Mouse (Mus musculus): Measurements from ENCODE around the gene Dram2.
"Not testable (repeated sequence)": the region's sequence is repeated elsewhere in the genome, so short reads cannot be mapped to it uniquely, and the experiment has no call there.

Dram2 gene

GRCm38 (mm10) chr3:106547171-106547923 is at the start of gene Dram2, which contains the start of gene Cept1:
Gene Dram2 (plus strand): TSS chr3:106547798.
Gene Cept1 (minus strand): TSS chr3:106547802.
- peak; percentile 85 to 95 for DNase-seq (ENCODE audit: low spot score in 2 of 2)

GRCm38 (mm10) chr3:106500510-106500909 is 47.1 kb upstream of the Dram2 start:
- no peak for DNase-seq (ENCODE audit: low spot score in 2 of 2)

- no peak for DNase-seq (ENCODE audit: low spot score in 2 of 2)
Observed at GRCm38 (mm10) chr3:106502892-106503291, 44.7 kb upstream of the Dram2 start.

- DNase-seq (ENCODE audit: low spot score in 2 of 2) = no peak
Observed at GRCm38 (mm10) chr3:106510669-106511068, 36.9 kb upstream of the Dram2 start.

- DNase-seq (ENCODE audit: low spot score in 2 of 2) = no peak
Observed at GRCm38 (mm10) chr3:106515016-106515415, 32.6 kb upstream of the Dram2 start.

GRCm38 (mm10) chr3:106522730-106523129 is 24.9 kb upstream of the Dram2 start:
- DNase-seq (ENCODE audit: low spot score in 2 of 2) = no peak

GRCm38 (mm10) chr3:106526411-106526810 is 21.2 kb upstream of the Dram2 start:
- DNase-seq (ENCODE audit: low spot score in 2 of 2) = no peak

GRCm38 (mm10) chr3:106528032-106528431 is 19.6 kb upstream of the Dram2 start:
- no peak for DNase-seq (ENCODE audit: low spot score in 2 of 2)

- no peak for DNase-seq (ENCODE audit: low spot score in 2 of 2)
Observed at GRCm38 (mm10) chr3:106533277-106533676, 14.3 kb upstream of the Dram2 start.

GRCm38 (mm10) chr3:106544721-106545316 is 2.8 kb upstream of the Dram2 start:
- no peak for DNase-seq (ENCODE audit: low spot score in 2 of 2)

- DNase-seq (ENCODE audit: low spot score in 2 of 2) = no peak
Observed at GRCm38 (mm10) chr3:106547924-106548539, 434 bp downstream of the Dram2 start.

- no peak for DNase-seq (ENCODE audit: low spot score in 2 of 2)
Observed at GRCm38 (mm10) chr3:106548971-106549370, 1.4 kb downstream of the Dram2 start.

GRCm38 (mm10) chr3:106553411-106553810 is 5.8 kb downstream of the Dram2 start:
- DNase-seq (ENCODE audit: low spot score in 2 of 2) = no peak

- DNase-seq (ENCODE audit: low spot score in 2 of 2) = no peak
Observed at GRCm38 (mm10) chr3:106555743-106556250, 8.2 kb downstream of the Dram2 start.

GRCm38 (mm10) chr3:106558271-106558670 is 10.7 kb downstream of the Dram2 start:
- no peak for DNase-seq (ENCODE audit: low spot score in 2 of 2)

GRCm38 (mm10) chr3:106565876-106566275 is 18.3 kb downstream of the Dram2 start:
- no peak for DNase-seq (ENCODE audit: low spot score in 2 of 2)

- no peak for DNase-seq (ENCODE audit: low spot score in 2 of 2)
Observed at GRCm38 (mm10) chr3:106573191-106573590, 25.6 kb downstream of the Dram2 start.

GRCm38 (mm10) chr3:106579296-106579695 is 31.7 kb downstream of the Dram2 start:
- DNase-seq (ENCODE audit: low spot score in 2 of 2) = no peak

GRCm38 (mm10) chr3:106593631-106594030 is 46.0 kb downstream of the Dram2 start:
- not testable (repeated sequence) for DNase-seq (ENCODE audit: low spot score in 2 of 2)

GRCm38 (mm10) chr3:106618103-106618502 is 70.5 kb downstream of the Dram2 start:
- no peak for DNase-seq (ENCODE audit: low spot score in 2 of 2)
